Mouse (Mus musculus) hindbrain, embryonic 14.5 days (tissue): ENCODE data around the gene Gzmn. TPM values are rescaled to one million over a fixed set of nuclear protein-coding genes. Genes with fewer than 3 reads are reported as not detected.

ENCODE experiments used
- polyA plus RNA-seq: library from polyadenylated mRNA; unstranded; fragments of >200 nt; fragmentation: Nextera tagmentation; extraction: Ambion mirVana; gene quantifications from 2 replicates; pipeline ENCODE4 v1.2.1, GENCODE M21; 2014

Gzmn gene
- polyA plus RNA-seq, 1 experiment from 2014 or later: not detected

Other genes starting within 250 kb of the Gzmn start
- gene Cma1, start 229.9 kb downstream of the Gzmn start, polyA plus RNA-seq: 0.60 TPM in 1 of 2 replicates, not detected in the other
- not detected in 2 replicates for gene Cma2, start 223.6 kb downstream of the Gzmn start, polyA plus RNA-seq
- gene Mcpt1, start 156.6 kb downstream of the Gzmn start, polyA plus RNA-seq: not detected in 2 replicates
- gene Mcpt9, start 144.1 kb downstream of the Gzmn start, polyA plus RNA-seq: not detected in 2 replicates
- gene Mcpt2, start 132.6 kb downstream of the Gzmn start, polyA plus RNA-seq: not detected in 2 replicates
- gene Mcpt4, start 112.3 kb downstream of the Gzmn start, polyA plus RNA-seq: not detected in 2 replicates
- not detected in 2 replicates for gene Mcpt8, start 89.3 kb downstream of the Gzmn start, polyA plus RNA-seq
- not detected in 2 replicates for gene Ctsg, start 72.0 kb downstream of the Gzmn start, polyA plus RNA-seq
- gene Gzme, start 54.0 kb downstream of the Gzmn start, polyA plus RNA-seq: not detected in 2 replicates
- gene Gzmd, start 42.0 kb downstream of the Gzmn start, polyA plus RNA-seq: not detected in 2 replicates
- gene Gzmg, start 15.0 kb downstream of the Gzmn start, polyA plus RNA-seq: not detected in 2 replicates
- gene Gzmf, start 36.8 kb upstream of the Gzmn start, polyA plus RNA-seq: not detected in 2 replicates
- gene Gzmc, start 60.1 kb upstream of the Gzmn start, polyA plus RNA-seq: not detected in 2 replicates
- not detected in 2 replicates for gene Gzmb, start 87.7 kb upstream of the Gzmn start, polyA plus RNA-seq
- 0.29 and 0.35 TPM in 2 replicates for gene Atp12a, start 190.5 kb upstream of the Gzmn start, polyA plus RNA-seq
- 1.2 and 1.8 TPM in 2 replicates for gene Rnf17, start 228.0 kb upstream of the Gzmn start, polyA plus RNA-seq